Mouse (Mus musculus) colon, adult 2 months (tissue): Measurements from ENCODE around the gene Zfp316. TPM values are rescaled to one million over a fixed set of nuclear protein-coding genes. Genes with fewer than 3 reads are reported as not detected.

Source experiments
- polyA plus RNA-seq: library from polyadenylated mRNA; depleted of rRNA; stranded (reverse); fragments of >200 nt; gene quantifications from 2 replicates; pipeline ENCODE4 v1.2.3, GENCODE M21; 2012; rRNA removed

The Zfp316 gene
- 10.0 and 10.2 TPM in 2 replicates for polyA plus RNA-seq

DNA sequence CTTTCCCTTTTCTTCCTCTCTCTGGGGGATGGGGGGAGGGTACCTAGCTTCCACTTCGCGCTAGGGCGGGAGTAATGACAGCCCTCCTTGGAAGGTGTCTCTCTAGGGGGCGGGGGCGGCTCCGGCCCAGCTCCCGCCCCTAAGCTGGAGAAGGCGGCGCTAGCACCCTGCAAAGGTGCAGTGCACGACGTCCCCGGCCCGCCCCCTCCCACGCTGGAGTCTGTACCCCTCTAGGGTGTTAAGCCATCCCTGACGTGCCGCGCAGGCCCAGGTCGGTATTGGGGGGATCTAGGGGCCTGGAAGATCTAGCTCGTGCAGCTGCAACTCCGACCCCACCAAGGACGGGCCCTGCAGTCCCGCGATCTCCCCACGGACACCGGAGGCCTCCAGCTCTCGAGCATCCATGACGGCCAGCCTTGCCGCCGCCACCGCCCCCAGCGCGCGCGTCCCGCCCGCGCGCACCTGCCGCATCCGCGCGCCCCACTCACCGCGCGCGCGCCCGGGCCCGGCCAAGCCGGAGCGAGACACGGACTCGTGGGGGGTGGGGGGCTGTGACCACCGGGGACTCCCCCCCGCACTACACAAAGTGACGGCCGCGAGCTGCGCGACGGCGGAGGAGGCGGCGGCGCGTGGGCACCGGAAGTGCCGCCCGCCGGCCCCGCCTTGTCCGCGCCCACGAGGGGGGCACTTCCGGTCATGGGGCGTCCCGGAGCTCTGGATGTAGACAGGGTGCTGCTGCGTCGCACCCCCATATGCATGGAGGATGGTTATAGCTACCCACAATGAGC is at the start of gene Zfp316:
Gene Zfp316, minus strand, starts transcription at position 660 of the 788 bp plus-strand sequence.

GRCm38 (mm10) chr5:143314730-143315513 is 45.1 kb upstream of the Zfp316 start, which contains the start of gene E130309D02Rik:
E130309D02Rik (minus strand) TSS chr5:143315360.

GRCm38 (mm10) chr5:143293404-143293803 is 23.6 kb upstream of the Zfp316 start, which contains the start of gene Zfp853:
Zfp853 (minus strand) TSS chr5:143293623.

DNA sequence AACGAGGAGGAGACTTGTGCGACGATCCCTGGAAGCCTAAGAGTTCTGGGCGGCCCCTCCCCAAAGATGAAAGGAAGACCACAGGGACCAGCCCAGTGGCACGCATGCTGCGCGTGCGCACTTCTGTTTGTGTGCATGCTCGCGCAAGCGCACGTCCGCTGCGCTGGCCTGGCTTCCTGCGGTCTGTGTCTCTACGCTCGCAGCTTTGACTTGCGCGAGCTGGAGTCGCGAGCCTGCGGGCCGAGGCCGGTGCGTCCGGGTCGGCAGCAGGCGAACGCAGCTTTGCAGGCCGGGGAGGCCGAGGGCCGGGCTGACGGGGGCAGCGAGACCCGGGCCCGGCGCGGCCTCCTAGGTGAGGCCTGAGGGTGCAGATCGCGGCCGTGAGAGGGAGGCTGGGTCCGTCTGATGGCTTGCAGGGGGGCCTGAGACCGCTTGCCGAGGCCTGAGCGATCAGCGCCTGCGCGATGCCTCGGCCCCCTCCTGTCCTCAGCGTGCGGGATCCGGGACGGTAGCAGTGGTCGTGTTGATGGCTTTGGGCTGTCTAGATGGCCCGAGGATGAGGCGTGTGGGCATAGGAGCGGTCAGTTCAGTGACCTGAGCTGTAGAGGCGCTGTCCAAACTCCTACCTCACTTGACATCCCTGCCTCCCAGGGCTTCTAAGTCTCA is 34.7 kb downstream of the Zfp316 start, which contains the start of gene Zfp12:
Gene Zfp12, plus strand, starts transcription at position 136 of the 666 bp plus-strand sequence.

DNA sequence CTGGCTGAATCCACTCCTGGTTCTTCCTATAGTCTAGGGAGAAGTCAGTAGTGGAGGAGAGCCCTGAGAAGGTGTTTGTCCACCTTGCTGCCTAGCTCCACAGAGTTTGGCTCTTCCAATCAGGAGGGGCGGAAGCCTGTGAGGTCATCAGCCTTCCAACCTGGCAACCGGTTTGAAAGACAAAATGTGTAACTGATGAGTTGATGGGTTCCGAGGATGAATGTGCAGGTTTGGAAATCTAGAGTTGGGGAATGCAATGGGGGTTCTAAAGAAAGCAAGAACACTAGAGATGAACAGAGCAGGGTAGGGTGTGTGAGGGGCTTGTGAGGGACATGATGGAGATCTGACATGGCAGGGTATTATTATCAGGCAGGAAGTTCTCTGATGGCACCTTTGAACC is 43.0 kb downstream of the Zfp316 start, which contains the start of gene Spdye4a:
Gene Spdye4a, minus strand, starts transcription at position 101 of the 400 bp plus-strand sequence.

Other genes starting within 250 kb of the Zfp316 start
- gene Rnf216, start 157.0 kb downstream of the Zfp316 start, polyA plus RNA-seq, result 22.9 and 25.7 TPM in 2 replicates
- gene Olfr718-ps1, start 122.4 kb downstream of the Zfp316 start, polyA plus RNA-seq, result not detected in 2 replicates
- 2.7 and 2.8 TPM in 2 replicates for gene Rbak, start 89.2 kb downstream of the Zfp316 start, polyA plus RNA-seq
- not detected in 2 replicates for gene Spdye4b, start 89.0 kb downstream of the Zfp316 start, polyA plus RNA-seq
- not detected in 2 replicates for gene Spdye4a, start 43.1 kb downstream of the Zfp316 start, polyA plus RNA-seq
- 5.9 and 7.3 TPM in 2 replicates for gene Zfp12, start 34.9 kb downstream of the Zfp316 start, polyA plus RNA-seq
- gene Zfp853, start 23.6 kb upstream of the Zfp316 start, polyA plus RNA-seq, result 0.17 and 0.21 TPM in 2 replicates
- 29.1 and 30.3 TPM in 2 replicates for gene E130309D02Rik, start 45.3 kb upstream of the Zfp316 start, polyA plus RNA-seq
- gene Zdhhc4, start 59.2 kb upstream of the Zfp316 start, polyA plus RNA-seq, result 52.1 and 62.7 TPM in 2 replicates
- gene Grid2ip, start 87.3 kb upstream of the Zfp316 start, polyA plus RNA-seq, result 0.67 and 0.87 TPM in 2 replicates
- gene Kdelr2, start 133.8 kb upstream of the Zfp316 start, polyA plus RNA-seq, result 223 and 303 TPM in 2 replicates
- gene Daglb, start 194.6 kb upstream of the Zfp316 start, polyA plus RNA-seq, result 19.3 and 28.7 TPM in 2 replicates